In genomic region chr12:62892851-62893632, GRCm38 (mm10) we compare ENCODE assay signal across 12 mouse cellular contexts.
DNase-seq lines count a peak whose midpoint lies in the region; ATAC-seq and TF ChIP-seq lines count a peak whose summit lies in the region.
"Had no signal": no experiment of that assay in that cellular context is flagged by ENCODE, and none has a peak within 500 bp of the region (broad histone marks: within the 10 kb centered on the region; RNA-seq: fewer than 3 reads in every experiment).

No protein-coding gene starts in this region.

- no peak overlapping the region for H3K4me2 ChIP-seq in hindbrain, embryonic 11.5 days (replicated peaks; ENCODE audit: low read depth, low read length)
- no peak overlapping the region for H3K4me2 ChIP-seq in hindbrain, embryonic 13.5 days
- H3K4me2 ChIP-seq in midbrain, postnatal 0 days (ENCODE audit: low read depth, low read length, poor library complexity, severe bottlenecking) = no peak overlapping the region
- H3K4me2 ChIP-seq in midbrain, embryonic 14.5 days (ENCODE audit: low read length) = no peak overlapping the region
- no peak overlapping the region for H3K4me2 ChIP-seq in stomach, postnatal 0 days (replicated peaks; ENCODE audit: low read depth)
- H3K4me2 ChIP-seq: hindbrain, embryonic 15.5 days had no signal

- no peak overlapping the region for H3K4me3 ChIP-seq in hindbrain, embryonic 11.5 days (ENCODE audit: low read depth, low read length)
- H3K4me3 ChIP-seq in hindbrain, embryonic 13.5 days = no peak overlapping the region
- no peak overlapping the region for H3K4me3 ChIP-seq in midbrain, postnatal 0 days (ENCODE audit: low read depth, low read length)
- H3K4me3 ChIP-seq in midbrain, embryonic 14.5 days (replicated peaks; ENCODE audit: low read depth, low read length) = no peak overlapping the region
- no peak overlapping the region for H3K4me3 ChIP-seq in stomach, postnatal 0 days (ENCODE audit: low read depth, low read length)
- H3K4me3 ChIP-seq: heart, embryonic 10.5 days; hindbrain, embryonic 15.5 days had no signal

- no peak for TF ChIP-seq EP300 in stomach, postnatal 0 days (optimal IDR thresholded peaks at IDR 0.05)

- no peak for ATAC-seq in hindbrain, embryonic 11.5 days (ENCODE audit: low FRiP score)
- ATAC-seq in hindbrain, embryonic 13.5 days (ENCODE audit: low FRiP score) = no peak
- no peak for ATAC-seq in midbrain, postnatal 0 days (ENCODE audit: low FRiP score)
- ATAC-seq in midbrain, embryonic 14.5 days (ENCODE audit: low FRiP score, low TSS enrichment) = no peak
- no peak for ATAC-seq in stomach, postnatal 0 days (ENCODE audit: low FRiP score, low TSS enrichment)
- no peak for ATAC-seq in frontal cortex, adult (ENCODE audit: low TSS enrichment)
- ATAC-seq: forebrain, postnatal 0 days had no signal

- no peaks in the 10 kb centered on the region for H3K9me3 ChIP-seq in hindbrain, embryonic 11.5 days (ENCODE audit: control insufficient read depth, low read length)
- no peaks in the 10 kb centered on the region for H3K9me3 ChIP-seq in hindbrain, embryonic 13.5 days
- no peaks in the 10 kb centered on the region for H3K9me3 ChIP-seq in midbrain, postnatal 0 days (ENCODE audit: low read length)
- no peaks in the 10 kb centered on the region for H3K9me3 ChIP-seq in midbrain, embryonic 14.5 days (ENCODE audit: control insufficient read depth, low read length)
- no peaks in the 10 kb centered on the region for H3K9me3 ChIP-seq in stomach, postnatal 0 days (ENCODE audit: control insufficient read depth, low read length)
- H3K9me3 ChIP-seq: heart, embryonic 10.5 days; hindbrain, embryonic 15.5 days had no signal

- no peaks in the 10 kb centered on the region for H3K4me1 ChIP-seq in hindbrain, embryonic 11.5 days (replicated peaks; ENCODE audit: control insufficient read depth, insufficient read depth, low read length)
- H3K4me1 ChIP-seq in hindbrain, embryonic 13.5 days (replicated peaks) = no peaks in the 10 kb centered on the region
- H3K4me1 ChIP-seq in midbrain, postnatal 0 days (ENCODE audit: insufficient read depth, low read length) = no peaks in the 10 kb centered on the region
- H3K4me1 ChIP-seq in midbrain, embryonic 14.5 days (ENCODE audit: control insufficient read depth, insufficient read depth, low read length) = no peaks in the 10 kb centered on the region
- H3K4me1 ChIP-seq in stomach, postnatal 0 days (replicated peaks; ENCODE audit: control insufficient read depth, insufficient read depth) = no peaks in the 10 kb centered on the region
- H3K4me1 ChIP-seq: heart, embryonic 10.5 days; hindbrain, embryonic 15.5 days had no signal

- TF ChIP-seq CTCF in midbrain, postnatal 0 days (IDR thresholded peaks at IDR 0.05) = 0 out of 2 replicates have a peak, but pooled peaks have one; percentile 13
- TF ChIP-seq CTCF in stomach, postnatal 0 days (IDR thresholded peaks at IDR 0.05; ENCODE audit: low read depth) = peak; percentile 20; the same call in 1 of the 2 replicates

- H3K27ac ChIP-seq in hindbrain, embryonic 11.5 days (ENCODE audit: low read depth, low read length) = no peak overlapping the region
- H3K27ac ChIP-seq in hindbrain, embryonic 13.5 days = no peak overlapping the region
- H3K27ac ChIP-seq in midbrain, postnatal 0 days (ENCODE audit: low read depth, low read length) = no peak overlapping the region
- no peak overlapping the region for H3K27ac ChIP-seq in midbrain, embryonic 14.5 days (replicated peaks; ENCODE audit: low read depth, low read length)
- no peak overlapping the region for H3K27ac ChIP-seq in stomach, postnatal 0 days (replicated peaks)
- H3K27ac ChIP-seq: heart, embryonic 10.5 days; hindbrain, embryonic 15.5 days had no signal

- 79% methylated on average over 9 of the region's 9 CpGs for WGBS in hindbrain, embryonic 11.5 days
- 83% methylated on average over 9 of the region's 9 CpGs for WGBS in hindbrain, embryonic 13.5 days
- WGBS in midbrain, postnatal 0 days = 85% methylated on average over 9 of the region's 9 CpGs
- 83% methylated on average over 9 of the region's 9 CpGs for WGBS in midbrain, embryonic 14.5 days
- 76% methylated on average over 9 of the region's 9 CpGs for WGBS in stomach, postnatal 0 days

- H3K9ac ChIP-seq in hindbrain, embryonic 11.5 days (ENCODE audit: low read depth, low read length) = no peak overlapping the region
- H3K9ac ChIP-seq in hindbrain, embryonic 13.5 days = no peak overlapping the region
- no peak overlapping the region for H3K9ac ChIP-seq in midbrain, postnatal 0 days (replicated peaks; ENCODE audit: low read length, poor library complexity, severe bottlenecking)
- H3K9ac ChIP-seq in midbrain, embryonic 14.5 days (replicated peaks; ENCODE audit: low read length) = no peak overlapping the region
- H3K9ac ChIP-seq in stomach, postnatal 0 days (ENCODE audit: low read length) = no peak overlapping the region
- H3K9ac ChIP-seq: forebrain, postnatal 0 days; hindbrain, embryonic 15.5 days had no signal

- H3K27me3 ChIP-seq in hindbrain, embryonic 11.5 days (ENCODE audit: control insufficient read depth, insufficient read depth, low read length) = no peaks in the 10 kb centered on the region
- H3K27me3 ChIP-seq in hindbrain, embryonic 13.5 days = no peaks in the 10 kb centered on the region
- H3K27me3 ChIP-seq in midbrain, postnatal 0 days (ENCODE audit: insufficient read depth, low read length) = no peaks in the 10 kb centered on the region
- H3K27me3 ChIP-seq in midbrain, embryonic 14.5 days (ENCODE audit: control insufficient read depth, insufficient read depth, low read length) = no peaks in the 10 kb centered on the region
- no peaks in the 10 kb centered on the region for H3K27me3 ChIP-seq in stomach, postnatal 0 days (ENCODE audit: control insufficient read depth, insufficient read depth, low read length)
- H3K27me3 ChIP-seq: hindbrain, embryonic 15.5 days had no signal

- DNase-seq in hindbrain, embryonic 11.5 days (ENCODE audit: low spot score) = peak; percentile 16
- DNase-seq in midbrain, postnatal 0 days (ENCODE audit: low spot score) = no peak
- DNase-seq in midbrain, embryonic 14.5 days = no peak
- DNase-seq in ZHBTc4 (ENCODE audit: low read depth, low spot score) = peak; percentile 54
- DNase-seq in stomach, postnatal 0 days (ENCODE audit: low spot score) = no peak
- no peak for DNase-seq in thymus, postnatal 4 days
- DNase-seq: cerebellum, adult 11 months; forebrain, postnatal 0 days had no signal

- no peaks in the 10 kb centered on the region for H3K36me3 ChIP-seq in hindbrain, embryonic 11.5 days (ENCODE audit: control insufficient read depth, insufficient read depth, low read length)
- H3K36me3 ChIP-seq in hindbrain, embryonic 13.5 days = no peaks in the 10 kb centered on the region
- no peaks in the 10 kb centered on the region for H3K36me3 ChIP-seq in midbrain, postnatal 0 days (ENCODE audit: insufficient read depth, low read length)
- no peaks in the 10 kb centered on the region for H3K36me3 ChIP-seq in midbrain, embryonic 14.5 days (ENCODE audit: control insufficient read depth, insufficient read depth, low read length)
- no peaks in the 10 kb centered on the region for H3K36me3 ChIP-seq in stomach, postnatal 0 days (ENCODE audit: control insufficient read depth, insufficient read depth, low read length)
- H3K36me3 ChIP-seq: heart, embryonic 10.5 days; hindbrain, embryonic 15.5 days had no signal

Comparison
In these comparisons a context has a peak if more than half of its experiments do, and no peak if none do; other contexts are left out.
1. DNase-seq: peak in hindbrain, embryonic 11.5 days (single experiment) and ZHBTc4 (single experiment); none in midbrain, postnatal 0 days (single experiment), midbrain, embryonic 14.5 days (single experiment), stomach, postnatal 0 days (single experiment) and thymus, postnatal 4 days (single experiment).